Mouse (Mus musculus): Measurements from ENCODE around the gene Ttc39d. TPM values are rescaled to one million over a fixed set of nuclear protein-coding genes. Genes with fewer than 3 reads are reported as not detected.

The Ttc39d gene
- total RNA-seq, 2 experiments from 2014 or later, result 0.12 to 0.42 TPM

- no peak for DNase-seq (ENCODE audit: extremely low spot score in 1 of 2, low spot score in 1 of 2)
Observed at GRCm38 (mm10) chr17:80254421-80254820, 47.2 kb downstream of the Ttc39d start.

GRCm38 (mm10) chr17:80255208-80255607, 47.9 kb downstream of the Ttc39d start:
- no peak for DNase-seq (ENCODE audit: extremely low spot score in 1 of 2, low spot score in 1 of 2)

- no peak for DNase-seq (ENCODE audit: extremely low spot score in 1 of 2, low spot score in 1 of 2)
Observed at GRCm38 (mm10) chr17:80267065-80267464, 59.8 kb downstream of the Ttc39d start.

Other genes starting within 250 kb of the Ttc39d start
- 10 to 100 TPM; 57.1 to 64.1 TPM for gene Hnrnpll, start 145.1 kb upstream of the Ttc39d start, total RNA-seq (2021)
- 1 to 10 TPM; 3.7 to 4.1 TPM for gene Galm, start 80.0 kb upstream of the Ttc39d start, total RNA-seq (2021)
- gene Srsf7, start 153 bp upstream of the Ttc39d start, total RNA-seq (2021), result 100 to 1,000 TPM; 108 to 115 TPM
- gene Gemin6, start 17.0 kb downstream of the Ttc39d start, total RNA-seq (2021), result 1 to 10 TPM; 4.8 to 5.9 TPM
- 10 to 100 TPM; 17.0 to 19.1 TPM for gene Morn2, start 82.7 kb downstream of the Ttc39d start, total RNA-seq (2021)
- 10 to 100 TPM; 35.2 to 39.9 TPM for gene Dhx57, start 83.0 kb downstream of the Ttc39d start, total RNA-seq (2021)
- 1 to 10 TPM; 1.9 to 3.1 TPM for gene Arhgef33, start 99.9 kb downstream of the Ttc39d start, total RNA-seq (2021)
- gene Gm10190, start 166.1 kb downstream of the Ttc39d start, total RNA-seq (2021), result 1 to 10 TPM; 1.8 to 3.0 TPM